Mouse (Mus musculus) CD4-positive, CD25-positive, alpha-beta regulatory T cell, adult 2 months (primary cell): ENCODE data around the gene Galnt7.
A peak's percentile ranks its signal among the peaks of the same experiment; 100 is the strongest.

Experiments
- DNase-seq: peaks from one replicate; pipeline ENCODE4 v3.0.0-alpha.2; 2012; ENCODE audit warnings: low read depth, low spot score

The Galnt7 gene

DNA sequence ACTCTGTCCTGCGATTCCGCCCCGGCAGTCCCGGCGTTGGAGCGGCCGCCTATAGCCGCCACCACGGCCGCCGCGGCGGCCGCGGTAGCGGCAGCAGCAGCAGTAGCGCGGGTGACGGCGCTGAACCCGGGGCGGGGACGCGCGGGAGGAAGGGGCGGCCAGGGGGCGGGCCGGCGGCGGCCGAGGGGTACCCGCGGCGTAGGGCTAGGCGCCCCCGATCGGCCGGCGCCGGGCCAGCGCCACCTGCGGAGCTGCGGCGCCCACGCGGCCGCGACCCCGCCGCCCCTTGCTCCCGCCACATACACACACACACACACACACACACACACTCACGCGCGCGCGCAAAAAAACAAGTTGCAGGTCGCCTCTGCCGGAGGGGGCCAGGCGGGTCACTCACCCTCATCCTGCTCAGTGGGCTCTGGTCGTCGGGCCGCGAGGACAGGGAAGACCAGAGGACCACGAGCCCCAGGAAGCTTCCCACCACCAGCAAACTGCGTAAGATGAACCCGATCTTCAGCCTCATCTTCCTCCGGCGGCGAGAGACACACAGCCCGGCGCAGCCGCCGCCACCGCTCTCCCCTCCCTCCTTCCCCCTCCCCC lies at the start of gene Galnt7:
TSS of gene Galnt7 (minus strand) at position 577 of the 600 bp plus-strand sequence.
- peak; percentile 78 for DNase-seq

DNA sequence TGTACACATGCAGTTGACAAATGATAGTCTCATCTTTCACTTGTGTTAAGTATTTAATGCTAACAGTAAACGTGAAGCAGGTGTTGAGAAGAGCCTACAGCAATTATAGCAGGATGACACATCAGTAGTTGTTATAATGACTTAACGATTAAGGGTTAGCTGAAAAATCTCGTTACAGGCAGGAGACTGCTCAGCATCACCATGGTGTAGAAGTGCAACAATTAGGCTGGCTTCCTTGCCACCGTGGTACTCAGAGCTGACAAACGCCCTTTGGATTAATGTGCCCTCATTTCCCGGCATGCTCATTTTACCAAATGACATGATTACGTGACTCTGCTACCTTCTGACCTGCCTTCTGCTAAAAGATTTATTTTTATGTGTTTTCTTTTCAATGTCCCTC lies 35.8 kb upstream of the Galnt7 start:
- DNase-seq: no peak

DNA sequence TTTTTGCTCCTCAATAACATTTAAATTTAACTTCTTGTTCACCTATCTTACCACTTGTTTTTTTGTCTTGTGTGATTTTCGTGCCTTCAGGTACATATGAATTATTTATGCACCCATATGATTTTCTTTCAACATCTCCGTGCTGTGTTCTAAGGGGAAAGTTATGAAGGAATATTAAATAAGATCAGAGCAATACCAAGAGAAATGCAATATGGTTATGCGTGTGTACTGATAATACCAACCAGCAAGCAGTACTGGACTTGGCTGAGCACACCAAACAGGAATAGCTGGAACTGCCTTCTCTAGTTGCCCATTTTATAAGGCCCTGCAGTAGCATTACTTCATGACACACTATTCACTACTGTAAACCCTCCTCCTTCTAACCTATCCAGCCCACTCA lies 33.0 kb upstream of the Galnt7 start:
- DNase-seq: no peak

DNA sequence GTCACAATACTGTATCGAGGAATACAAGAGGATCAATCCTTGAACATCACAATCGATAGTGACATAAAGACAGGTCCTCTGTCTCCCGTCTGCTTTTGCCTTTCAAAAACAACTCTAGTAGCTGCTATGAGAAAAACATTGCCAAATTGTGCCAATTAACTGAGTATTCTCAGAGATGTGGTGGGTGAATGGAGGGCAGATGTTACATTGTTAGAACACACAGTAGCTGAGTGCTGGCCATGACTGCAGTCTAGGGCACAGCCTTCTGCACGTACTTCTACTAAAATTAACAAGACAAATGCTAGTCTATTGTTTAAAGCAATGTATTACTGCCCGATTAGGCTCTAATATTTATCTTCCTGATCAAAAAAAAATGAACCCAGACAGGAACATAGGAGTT lies 27.2 kb upstream of the Galnt7 start:
- DNase-seq: no peak

DNA sequence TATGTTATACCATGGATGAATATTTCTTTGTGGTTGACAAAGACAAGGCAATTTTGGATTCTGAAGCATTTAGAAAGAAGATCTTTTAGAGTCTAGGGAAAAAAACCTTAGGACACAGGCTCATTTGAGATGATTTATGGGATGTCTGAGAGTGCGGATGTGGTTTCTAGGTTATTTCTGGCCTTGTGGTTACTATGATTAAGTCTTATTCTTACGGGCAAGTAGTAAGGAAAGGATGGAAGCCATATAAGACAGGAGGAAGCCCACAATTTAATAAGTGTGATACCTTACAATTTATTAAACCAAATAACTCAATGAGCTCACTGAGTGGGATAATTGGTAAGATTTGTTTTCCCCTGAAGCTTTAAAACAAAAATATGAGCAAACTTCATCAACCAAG lies 11.3 kb upstream of the Galnt7 start:
- no peak for DNase-seq

DNA sequence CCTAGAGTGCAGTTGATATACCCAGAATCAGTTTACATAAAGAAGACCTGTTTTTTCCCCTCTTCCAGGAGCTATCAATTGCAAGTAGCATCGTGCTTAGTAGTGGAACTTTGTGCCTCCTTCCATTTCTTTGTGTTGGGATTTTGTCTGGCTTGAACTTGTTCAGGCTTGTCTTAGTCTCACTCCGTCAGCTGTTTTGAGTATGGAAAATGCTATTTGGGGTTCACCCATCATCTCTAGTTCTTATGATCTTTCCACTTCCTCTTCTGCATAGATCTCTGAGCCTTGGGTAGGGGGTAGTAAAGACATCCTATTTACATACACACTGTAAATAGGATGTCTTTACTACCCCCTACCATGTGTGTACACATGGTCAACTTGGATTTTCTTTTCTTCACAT lies 7.2 kb upstream of the Galnt7 start:
- no peak for DNase-seq

DNA sequence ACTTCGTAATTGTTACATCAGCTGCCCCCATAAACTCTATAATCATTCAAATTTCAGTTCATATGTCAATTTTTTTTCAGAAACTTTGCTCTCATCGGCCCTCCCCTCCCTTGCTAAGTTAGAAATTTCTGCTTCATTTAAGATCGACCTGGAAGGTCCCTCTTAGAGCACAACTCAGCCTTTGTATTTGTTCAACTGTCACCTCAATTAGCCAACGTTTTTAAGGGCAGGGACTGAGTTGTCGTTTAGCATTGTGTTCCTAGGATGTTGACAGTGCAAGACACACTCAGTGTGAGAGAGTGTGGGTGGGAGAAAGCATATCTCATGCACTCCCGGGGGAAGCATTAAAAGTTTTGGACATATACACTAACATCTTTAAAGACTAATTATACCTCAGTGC lies 3.6 kb upstream of the Galnt7 start:
- no peak for DNase-seq

DNA sequence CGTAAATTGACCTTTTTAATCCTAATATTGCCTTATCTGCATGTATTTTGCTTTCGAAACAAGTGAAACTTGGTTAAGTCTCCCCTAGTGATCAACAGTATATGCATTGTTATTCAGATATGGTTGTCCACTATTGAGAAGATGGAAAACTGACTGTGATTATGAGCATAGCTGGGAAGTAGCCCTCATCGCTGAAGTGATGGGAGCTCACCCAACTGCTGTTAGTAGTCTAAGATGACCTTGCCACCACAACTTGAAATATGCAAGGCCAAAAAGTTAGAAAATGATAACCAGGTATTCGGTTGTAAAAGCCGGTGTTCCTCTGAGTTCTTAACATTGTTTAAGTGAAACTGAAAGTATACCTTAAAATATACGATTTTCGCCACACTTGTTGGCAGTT lies 1.3 kb upstream of the Galnt7 start:
- DNase-seq: peak; percentile 22

DNA sequence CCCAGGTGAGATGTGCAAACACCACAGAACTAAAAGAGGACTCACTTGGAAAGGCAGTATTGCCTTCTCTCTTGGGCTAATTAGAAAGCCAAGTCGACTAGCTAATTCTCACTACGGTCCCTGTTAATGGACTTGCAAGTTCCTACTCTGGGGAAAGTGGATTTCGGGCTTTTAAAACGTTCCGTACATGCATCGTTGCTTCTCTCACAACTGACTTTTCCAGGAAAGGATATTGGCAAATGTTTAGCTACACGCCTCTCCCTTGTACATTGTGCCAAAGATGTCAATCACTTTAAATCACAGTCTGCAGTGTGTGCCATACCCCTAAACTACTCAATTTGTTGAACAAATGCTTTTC lies 915 bp upstream of the Galnt7 start:
- no peak for DNase-seq

DNA sequence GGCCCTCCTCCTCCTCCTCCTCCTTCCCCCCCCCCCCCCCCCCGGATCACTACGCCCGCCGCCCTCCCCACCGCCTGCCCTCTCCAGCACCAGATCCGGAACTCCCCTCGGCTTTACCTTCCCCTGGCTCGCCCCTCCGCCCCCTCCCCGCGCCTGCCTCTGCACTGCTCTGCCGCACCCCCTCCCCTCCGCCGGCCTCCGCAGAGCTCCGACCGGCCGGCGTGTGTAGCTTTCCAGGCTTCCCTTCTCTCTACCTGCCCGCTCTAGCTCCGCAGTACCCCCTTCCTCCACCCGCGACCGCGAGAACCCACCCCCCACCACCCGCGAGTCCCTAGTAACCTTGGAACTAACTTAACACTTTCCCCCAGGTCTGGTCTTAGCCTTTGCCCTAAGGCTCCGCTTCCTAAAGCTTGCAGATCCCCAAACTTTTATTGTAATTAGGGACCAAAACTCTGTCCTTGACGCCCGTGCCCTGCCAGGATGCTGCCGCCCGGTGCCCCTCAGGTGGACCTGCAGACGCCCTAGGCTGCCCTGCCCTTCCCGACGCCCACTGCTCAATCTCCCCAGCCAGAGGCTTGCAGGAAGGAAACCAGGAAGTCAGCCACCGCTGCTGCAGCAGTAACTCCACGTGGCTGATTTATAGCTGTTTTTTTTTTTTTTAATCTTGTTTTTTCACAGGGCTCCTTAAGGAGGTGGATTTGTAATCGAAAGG lies 380 bp upstream of the Galnt7 start:
- peak; percentile 68 for DNase-seq

DNA sequence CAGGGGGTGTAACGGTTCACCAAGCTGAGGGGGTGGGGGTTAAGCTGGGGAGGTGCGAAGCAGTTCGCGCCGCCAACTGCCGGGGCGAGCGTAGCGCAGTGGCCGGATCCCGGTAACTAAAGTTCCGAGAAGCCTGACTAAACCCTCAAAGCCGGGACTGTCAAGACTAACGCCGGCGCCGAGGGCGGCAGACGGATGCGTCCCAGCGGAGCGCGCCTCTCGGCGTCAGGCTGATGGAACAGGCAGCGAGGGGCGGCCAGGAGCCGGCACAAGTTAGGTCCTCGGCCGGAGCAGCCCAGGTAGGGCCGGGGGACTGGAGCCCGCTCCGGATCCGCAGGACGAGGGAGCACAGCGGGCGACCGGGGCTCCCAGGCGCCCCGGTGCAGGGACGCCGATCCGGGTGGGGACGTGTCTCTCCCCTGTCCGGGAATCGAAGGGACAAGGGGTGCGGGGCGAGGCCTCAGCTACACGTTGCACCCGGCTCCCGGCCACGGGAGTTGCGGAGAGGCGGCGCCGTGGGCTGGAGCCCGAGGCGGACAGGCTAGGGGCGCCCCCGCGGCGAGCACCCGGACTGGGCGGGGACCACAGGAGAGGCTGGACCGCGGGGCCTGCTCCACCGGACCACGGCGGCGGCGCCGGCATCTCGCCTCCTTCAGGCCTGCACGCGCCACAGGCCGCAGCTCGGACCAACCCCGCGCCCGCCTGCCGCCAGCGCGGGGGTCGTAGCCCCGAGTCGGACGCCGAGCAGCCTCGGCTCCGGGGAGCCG lies 960 bp downstream of the Galnt7 start:
- DNase-seq: peak; percentile 65

DNA sequence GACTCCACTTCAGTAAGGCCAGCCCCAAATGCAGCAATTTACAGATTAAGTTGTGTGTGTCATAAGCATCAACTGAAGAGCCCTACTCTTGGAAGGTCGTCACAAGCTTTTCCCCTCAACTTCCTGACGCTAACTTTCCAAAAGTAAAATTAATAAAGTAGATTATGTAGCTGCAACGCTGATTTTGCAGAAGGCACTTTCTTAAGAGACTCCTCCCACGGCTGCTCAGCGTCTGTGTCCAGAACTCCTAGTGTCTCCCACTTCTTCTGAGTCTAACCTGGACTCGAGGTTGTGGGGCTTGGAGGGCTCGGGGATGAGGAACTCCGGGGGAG lies 1.5 kb downstream of the Galnt7 start:
- no peak for DNase-seq

DNA sequence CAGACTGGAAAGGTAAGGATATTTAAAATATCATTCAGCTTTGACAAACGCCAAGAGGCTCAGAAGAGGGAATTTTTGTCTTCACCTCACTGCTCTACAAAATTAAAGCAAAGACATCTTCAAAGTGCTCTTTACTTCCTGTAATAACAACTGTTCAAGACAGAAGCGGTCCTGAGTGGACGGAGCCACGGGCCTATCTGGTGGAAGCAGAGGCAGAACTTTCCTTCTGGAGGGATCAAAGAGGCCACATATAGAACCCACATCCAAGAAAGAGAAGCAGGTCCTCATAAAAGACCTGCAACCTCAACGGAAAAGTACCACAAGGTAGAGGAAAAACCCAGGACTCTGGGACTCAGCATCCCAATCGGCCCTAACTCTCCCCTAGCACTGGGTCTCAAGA lies 2.6 kb downstream of the Galnt7 start:
- DNase-seq: peak; percentile 27

DNA sequence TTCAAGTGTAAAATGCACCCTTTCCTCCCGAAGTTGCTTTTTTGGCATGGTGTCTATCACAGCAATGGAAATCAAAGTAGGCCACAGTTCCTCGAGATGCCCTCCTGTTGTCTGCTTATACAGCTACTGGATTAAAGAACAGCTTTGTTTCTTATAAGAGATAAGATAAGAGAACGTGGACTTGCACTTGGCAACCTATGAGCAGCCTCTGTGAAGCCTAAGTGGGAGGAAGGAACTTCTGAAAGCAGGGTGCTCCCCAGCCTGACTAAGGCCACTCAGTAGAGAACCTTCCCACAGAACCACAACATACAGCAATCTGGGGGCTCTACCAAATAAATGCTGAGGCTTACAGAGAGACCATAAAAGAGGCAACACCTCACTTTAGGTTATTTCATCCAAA lies 5.3 kb downstream of the Galnt7 start:
- no peak for DNase-seq

DNA sequence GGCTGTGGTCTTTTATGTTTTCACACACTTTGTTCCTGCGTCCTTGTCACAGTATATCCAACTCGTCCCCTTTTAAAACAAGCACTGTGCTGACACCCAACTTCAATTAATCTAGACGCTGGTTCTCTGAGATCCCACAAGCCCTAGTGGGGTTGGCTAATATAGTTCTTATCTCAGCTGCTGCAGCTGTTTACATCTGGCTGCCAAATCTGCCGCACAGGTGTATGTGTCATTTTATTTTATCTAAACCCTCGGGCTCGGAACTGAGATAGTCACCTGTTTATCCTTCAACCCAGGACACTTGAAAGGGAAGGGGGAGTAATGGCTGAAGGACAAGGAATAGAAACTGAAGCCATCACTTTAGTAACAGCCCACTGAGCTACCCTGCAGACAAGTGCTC lies 8.6 kb downstream of the Galnt7 start:
- no peak for DNase-seq

DNA sequence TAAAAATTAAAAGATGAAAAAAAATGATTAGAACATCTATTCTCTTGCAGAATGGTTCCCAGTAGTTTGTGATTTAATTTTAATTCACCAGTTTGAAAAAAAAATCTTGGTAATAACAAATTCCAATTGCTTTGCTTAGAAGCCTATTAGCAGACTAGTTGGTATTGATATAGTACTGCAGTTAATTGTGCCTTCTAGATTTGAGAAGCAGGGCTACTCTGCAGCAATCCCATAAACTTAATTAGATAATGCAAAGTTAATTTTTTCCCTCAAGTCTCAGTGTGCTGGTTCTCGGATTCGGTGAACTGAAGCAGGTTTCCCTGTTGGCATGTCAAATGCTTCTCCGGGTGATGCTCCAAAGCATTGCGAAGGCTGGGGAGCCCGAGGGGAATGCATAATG lies 10.1 kb downstream of the Galnt7 start:
- DNase-seq: no peak

DNA sequence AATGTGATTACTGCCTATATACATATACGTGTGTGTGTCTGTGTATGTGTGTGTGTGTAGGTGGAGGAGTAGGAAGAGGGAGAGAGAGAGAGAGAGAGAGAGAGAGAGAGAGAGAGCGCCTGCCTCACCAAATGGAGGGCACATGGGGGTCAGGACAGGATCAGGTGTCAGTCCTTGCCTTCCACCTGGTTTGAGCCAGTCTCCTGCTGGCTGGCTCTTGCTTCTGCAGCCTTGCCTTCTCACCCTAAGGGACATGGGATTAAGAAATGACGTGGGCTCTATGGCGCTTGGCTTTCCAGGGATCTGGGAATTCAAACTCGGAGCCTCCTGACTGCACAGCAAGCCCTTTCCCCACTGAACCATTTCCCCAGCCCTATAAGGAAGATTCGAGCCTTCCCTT lies 13.9 kb downstream of the Galnt7 start:
- DNase-seq: no peak

DNA sequence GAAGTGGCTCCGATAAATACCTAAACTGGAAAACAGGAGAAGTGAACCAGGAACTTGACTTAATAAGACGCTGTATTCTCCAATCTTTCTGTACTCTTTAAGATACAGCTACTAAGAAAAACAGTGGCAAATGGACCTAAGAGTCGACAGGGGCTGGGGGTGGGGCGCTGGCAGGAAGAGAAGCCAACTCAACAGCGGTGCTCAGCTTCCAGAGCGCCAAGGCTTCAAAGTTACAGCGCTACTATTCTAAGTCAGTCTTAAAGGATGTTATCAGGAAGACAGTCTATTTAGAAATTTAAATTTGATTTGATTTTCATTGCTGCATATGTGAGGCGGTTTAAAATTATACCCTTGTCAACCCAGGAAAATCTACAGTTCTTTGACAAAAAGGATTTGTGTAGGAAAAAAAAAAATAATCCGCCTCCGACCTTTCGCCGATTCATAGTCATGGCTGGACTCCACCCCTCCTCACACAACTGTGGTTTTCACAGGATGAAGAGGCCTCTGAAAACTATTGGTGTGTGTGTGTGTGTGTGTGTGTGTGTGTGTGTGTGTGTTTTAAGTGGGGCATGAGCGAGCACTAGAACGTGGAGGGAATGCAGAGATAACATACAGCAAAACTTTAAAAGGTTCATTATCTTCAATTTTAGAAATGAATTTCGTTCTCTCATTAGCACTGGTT lies 15.1 kb downstream of the Galnt7 start:
- DNase-seq: peak; percentile 50

DNA sequence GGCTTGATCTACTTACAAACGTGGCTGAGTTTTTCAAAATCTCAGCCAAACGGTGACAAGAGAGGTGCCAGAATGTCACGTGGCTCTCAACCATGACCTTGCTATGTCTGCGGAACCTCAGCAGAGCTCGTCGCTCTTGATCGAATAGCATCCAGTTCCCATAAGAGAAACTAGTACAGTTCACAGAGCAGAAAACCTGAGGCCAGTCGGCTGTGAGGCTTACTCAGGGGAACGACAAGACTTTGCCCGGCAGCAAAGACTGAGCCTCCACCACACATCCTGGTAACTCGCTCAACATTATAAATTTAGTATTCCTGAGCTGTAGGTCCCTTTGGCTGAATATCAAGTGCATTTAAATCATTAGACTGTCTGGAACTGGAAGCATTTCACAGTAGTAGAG lies 16.1 kb downstream of the Galnt7 start:
- no peak for DNase-seq

DNA sequence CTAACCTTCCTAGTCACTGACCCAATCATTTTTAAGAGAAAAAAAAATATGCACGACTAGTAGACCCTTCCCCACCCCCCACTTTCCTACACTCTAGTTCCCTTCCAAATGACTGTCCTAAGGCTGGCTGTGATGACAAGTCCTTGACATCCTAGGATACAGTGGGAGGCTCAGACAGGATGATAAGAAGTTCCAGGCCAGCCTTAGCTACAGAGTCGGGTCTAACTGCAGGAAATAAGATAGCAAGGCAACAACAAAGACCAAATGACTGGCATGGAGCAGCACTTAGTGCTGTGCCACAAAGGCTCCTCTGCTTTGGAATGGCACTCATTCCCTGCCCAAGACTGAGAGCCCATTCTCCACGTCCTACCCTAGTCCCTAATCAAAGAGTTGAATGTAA lies 16.6 kb downstream of the Galnt7 start:
- no peak for DNase-seq

DNA sequence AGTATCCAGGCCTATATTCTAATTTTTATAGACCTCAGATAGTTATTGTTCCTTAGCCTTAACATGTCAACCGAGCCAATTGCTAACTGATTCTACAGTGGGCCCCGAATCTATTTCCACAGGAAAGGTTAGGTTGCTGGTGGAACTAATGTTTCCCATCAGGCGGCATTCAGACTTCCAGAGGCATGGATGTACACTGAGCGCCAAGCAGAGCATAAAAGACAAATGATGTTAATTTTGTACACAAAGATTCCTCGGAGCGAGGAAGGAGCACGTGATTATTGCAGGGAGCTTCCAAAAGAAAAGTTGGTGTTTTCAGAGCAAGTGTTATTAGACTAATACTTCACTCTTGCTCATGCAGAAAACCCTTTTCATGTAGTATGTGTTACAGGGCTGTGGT lies 21.1 kb downstream of the Galnt7 start:
- DNase-seq: no peak

DNA sequence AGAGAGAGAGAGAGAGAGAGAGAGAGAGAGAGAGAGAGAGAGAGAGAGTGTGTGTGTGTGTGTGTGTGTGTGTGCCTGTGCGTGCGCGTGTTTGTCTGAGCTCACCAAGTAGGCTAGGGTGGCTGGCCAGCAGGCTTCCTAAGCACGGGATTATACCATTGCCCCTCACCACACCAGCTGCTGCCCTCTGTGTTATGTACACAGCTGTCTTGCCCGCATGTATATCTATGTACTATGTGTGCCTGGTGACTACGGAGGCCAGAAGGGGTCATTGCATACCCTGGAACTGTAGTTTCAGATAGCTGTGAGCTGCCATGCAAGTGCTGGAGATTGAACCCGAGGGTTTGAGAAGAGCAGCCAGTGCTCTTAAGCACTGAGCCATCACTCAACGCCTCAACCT lies 22.7 kb downstream of the Galnt7 start:
- DNase-seq: no peak
